Mouse (Mus musculus) 416B (cell line): ENCODE measurements around the gene Sptbn2.
"Not testable (repeated sequence)": the region's sequence is repeated elsewhere in the genome, so short reads cannot be mapped to it uniquely, and the experiment has no call there.

Source experiments
- DNase-seq: peaks from one replicate; pipeline ENCODE4 v3.0.0; 2011; ENCODE audit warnings: low read depth

The Sptbn2 gene

GRCm38 (mm10) chr19:4729186-4729585, 18.2 kb downstream of the Sptbn2 start:
- no peak for DNase-seq

- no peak for DNase-seq
Measured at GRCm38 (mm10) chr19:4733052-4733451, 22.1 kb downstream of the Sptbn2 start.

GRCm38 (mm10) chr19:4737866-4738265, 26.9 kb downstream of the Sptbn2 start:
- DNase-seq = no peak

DNA sequence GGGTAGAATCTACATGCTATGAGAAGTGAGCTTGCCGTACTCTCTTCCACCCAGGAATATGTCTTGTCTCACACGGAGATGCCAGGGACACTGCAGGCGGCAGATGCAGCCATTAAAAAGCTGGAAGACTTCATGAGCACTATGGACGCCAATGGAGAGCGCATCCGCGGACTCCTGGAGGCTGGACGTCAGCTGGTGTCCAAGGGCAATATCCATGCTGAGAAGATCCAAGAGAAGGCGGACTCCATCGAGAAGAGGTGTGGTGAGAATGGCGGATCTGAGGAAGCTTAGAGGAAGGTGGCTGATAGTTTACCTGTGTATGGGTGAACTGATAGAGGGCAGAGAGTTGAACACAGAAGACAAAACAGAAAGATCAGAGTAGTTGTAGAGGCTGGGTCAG, 28.1 kb downstream of the Sptbn2 start:
- no peak for DNase-seq

GRCm38 (mm10) chr19:4739762-4740161, 28.8 kb downstream of the Sptbn2 start:
- DNase-seq = no peak

GRCm38 (mm10) chr19:4741482-4741881, 30.5 kb downstream of the Sptbn2 start:
- DNase-seq = no peak

GRCm38 (mm10) chr19:4742229-4742628, 31.3 kb downstream of the Sptbn2 start:
- DNase-seq = no peak

GRCm38 (mm10) chr19:4743524-4743923, 32.6 kb downstream of the Sptbn2 start:
- peak; percentile 50 for DNase-seq

DNA sequence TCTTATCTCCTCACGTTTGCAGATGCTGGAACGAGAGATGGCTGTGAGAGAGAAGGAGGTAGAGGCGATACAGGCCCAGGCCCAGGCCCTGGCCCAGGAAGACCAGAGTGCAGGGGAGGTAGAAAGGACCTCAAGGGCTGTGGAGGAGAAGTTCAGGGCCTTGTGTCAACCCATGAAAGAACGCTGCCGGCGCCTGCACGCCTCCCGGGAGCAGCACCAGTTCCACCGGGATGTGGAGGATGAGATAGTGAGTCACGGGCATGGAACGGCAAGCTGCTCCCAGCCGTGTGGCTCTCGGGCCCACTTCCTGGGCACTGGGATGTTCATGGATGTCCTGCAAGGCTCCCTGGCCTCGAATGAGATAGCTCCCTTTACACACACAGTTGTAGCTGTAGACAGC, 33.1 kb downstream of the Sptbn2 start:
- DNase-seq = no peak

- DNase-seq = no peak
Measured at GRCm38 (mm10) chr19:4745057-4745456, 34.1 kb downstream of the Sptbn2 start.

DNA sequence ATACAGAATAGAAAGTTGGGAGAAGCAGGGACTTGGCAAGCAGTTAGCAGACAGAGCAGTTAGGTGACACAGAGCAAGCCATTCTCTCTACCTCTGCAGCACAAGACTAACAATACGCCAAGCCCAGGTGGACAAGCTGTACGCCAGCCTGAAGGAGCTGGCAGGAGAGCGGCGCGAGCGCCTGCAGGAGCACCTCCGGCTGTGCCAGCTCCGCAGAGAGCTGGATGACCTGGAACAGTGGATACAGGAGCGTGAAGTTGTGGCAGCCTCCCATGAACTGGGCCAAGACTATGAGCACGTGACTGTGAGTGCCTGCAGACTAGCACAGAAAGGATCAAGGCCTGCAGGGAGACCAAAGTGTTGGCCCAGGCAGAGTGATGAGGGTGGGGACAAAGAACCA, 34.7 kb downstream of the Sptbn2 start:
- no peak for DNase-seq

DNA sequence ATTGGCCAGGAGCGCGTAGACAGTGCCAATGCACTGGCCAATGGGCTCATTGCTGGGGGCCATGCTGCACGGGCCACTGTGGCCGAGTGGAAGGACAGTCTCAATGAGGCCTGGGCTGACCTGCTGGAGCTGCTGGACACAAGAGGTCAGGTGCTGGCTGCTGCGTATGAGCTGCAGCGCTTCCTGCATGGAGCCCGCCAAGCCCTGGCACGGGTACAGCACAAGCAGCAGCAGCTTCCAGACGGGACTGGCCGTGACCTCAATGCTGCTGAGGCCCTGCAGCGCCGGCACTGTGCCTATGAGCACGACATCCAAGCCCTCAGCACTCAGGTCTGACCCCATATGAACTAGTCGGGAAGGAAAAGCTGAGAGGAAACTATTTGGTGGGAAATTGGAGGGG, 35.6 kb downstream of the Sptbn2 start:
- no peak for DNase-seq

DNA sequence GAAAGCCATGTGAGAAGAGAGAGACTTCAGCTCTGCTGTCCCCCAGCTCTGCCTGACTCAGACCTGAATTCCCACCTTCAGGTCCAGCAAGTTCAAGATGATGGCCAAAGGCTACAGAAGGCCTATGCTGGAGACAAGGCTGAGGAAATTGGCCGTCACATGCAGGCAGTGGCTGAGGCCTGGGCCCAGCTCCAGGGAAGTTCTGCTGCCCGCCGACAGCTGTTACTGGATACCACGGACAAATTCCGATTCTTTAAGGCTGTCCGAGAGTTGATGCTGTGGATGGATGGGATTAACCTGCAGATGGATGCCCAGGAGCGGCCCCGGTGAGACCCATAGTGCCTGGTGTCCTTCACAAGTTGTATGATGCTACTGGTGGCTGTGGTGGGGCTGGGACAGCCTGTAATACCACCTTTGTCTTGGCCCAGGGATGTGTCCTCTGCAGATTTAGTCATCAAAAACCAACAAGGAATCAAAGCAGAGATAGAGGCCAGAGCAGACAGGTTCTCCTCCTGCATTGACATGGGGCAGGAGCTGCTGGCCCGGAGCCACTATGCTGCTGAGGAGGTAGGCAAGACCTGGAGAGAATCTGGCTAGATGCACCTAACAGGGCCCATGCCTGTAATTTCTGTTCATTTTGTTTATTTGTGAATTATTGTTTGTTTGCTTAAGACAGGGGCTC, 36.8 kb downstream of the Sptbn2 start:
- no peak for DNase-seq

DNA sequence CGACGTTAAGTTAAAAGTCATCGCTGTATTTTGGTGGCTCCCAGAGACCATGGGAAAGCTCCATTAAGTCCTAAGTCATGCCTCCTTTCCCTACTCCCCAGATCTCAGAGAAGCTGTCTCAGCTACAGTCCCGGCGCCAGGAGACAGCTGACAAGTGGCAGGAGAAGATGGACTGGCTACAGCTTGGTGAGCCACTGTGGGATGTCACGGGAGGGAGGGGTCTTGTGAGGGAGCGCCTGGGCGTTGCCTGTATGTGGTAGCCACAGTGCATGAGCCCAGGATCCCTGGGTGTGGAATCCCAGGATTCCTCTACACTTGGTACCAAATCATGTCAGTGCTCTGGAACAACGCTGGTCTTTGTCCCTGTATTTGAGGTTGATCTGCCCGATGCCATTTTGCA, 37.5 kb downstream of the Sptbn2 start:
- DNase-seq = no peak

DNA sequence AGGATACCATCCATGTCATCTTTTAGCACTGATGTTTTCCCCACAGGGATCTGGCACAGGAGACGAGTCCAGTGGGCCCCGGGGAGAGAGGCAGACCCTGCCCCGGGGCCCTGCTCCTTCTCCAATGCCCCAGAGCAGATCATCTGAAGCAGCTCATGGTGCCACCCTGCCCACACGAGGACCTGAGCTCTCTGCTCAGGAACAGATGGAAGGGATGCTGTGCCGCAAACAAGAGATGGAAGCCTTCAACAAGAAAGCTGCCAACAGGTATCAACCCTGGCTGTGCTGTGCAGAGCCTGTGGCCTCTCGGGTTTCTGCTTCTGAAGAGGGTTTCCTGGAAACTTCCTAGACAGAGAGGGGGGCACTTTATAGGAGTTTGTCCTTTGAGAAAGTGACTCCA, 39.0 kb downstream of the Sptbn2 start:
- no peak for DNase-seq

- peak; percentile 89 for DNase-seq
Measured at GRCm38 (mm10) chr19:4755565-4756192, 44.7 kb downstream of the Sptbn2 start.

DNA sequence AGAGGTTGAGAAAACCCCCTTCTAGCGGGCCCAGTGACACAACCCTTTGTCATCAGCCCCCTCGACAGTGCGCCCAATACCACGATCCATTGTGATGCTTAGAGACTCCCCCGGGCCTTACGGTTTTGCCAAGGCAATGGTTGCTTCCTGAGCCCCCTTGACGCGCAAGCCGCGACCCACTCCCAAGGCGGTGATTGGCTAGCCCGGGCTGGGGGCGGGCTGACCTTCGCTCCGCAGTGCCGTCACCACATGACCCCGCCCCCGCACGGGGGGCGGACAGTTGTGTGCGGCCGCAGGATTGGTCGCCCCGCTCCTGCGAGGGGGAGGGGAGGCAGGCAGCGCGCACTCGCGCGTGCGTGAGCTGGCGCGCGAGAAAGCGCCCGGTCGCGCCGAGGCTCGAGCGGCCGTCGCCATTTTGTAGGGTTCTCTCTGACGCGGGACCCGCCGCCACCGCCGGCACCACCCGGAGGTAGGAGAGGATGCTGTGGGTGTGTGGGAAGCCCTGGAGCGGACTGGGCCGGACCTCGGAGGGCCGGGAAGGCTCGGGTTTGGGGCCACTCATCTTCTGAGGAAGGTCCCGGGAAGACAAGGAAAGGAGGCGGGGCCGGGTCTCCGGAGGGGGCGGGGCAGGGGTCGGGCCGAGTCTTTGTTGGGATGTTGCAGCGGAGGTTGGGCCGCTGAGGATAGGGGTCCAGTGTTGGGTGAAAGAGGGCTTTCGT, 45.4 kb downstream of the Sptbn2 start, which contains the start of gene Rbm4b:
Gene Rbm4b (plus strand): TSS at position 305 of the 719 bp plus-strand sequence.
- peak; percentile 91 for DNase-seq

GRCm38 (mm10) chr19:4756921-4757320, 46.0 kb downstream of the Sptbn2 start:
- DNase-seq = no peak

DNA sequence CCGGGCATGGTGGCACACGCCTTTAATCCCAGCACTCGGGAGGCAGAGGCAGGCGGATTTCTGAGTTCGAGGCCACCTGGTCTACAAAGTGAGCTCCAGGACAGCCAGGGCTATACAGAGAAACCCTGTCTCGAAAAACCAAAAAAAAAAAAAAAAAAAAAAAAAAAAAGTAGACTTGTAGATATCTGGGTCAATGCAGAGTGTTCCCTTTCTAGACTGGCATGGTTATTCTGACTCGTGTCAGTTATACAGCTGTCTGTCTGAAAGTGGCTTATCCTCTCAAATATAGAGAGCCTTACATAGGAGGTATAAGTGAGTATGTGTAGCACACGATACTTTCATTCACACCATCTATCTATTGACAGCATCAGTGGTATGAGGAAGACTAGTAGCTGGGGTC, 49.6 kb downstream of the Sptbn2 start:
- DNase-seq = not testable (repeated sequence)

GRCm38 (mm10) chr19:4762876-4763275, 51.9 kb downstream of the Sptbn2 start:
- DNase-seq = peak; percentile 48

- no peak for DNase-seq
Measured at GRCm38 (mm10) chr19:4767507-4768148, 56.7 kb downstream of the Sptbn2 start.

DNA sequence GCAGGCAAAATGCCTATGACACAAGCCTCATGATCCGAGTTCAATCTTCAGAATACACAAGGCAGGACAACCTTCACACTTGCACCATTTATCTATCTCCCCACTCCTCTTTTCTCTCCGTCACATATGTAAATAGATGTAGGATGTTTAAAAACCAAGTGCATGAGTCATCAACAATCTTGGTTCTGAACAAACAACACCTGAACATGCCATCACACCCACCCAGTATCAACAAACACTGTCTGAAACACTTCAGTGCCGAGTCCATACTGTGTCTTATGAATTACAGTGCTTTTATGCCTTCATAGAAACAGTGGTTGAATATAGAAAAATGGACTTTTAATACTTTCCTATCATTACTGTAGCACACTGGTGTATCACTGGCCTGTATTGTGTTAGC, 61.8 kb downstream of the Sptbn2 start:
- no peak for DNase-seq

- no peak for DNase-seq
Measured at GRCm38 (mm10) chr19:4782891-4783290, 71.9 kb downstream of the Sptbn2 start.
